Mouse (Mus musculus) heart, postnatal 0 days (tissue): Measurements from ENCODE around the gene Siae.

Source experiments
- CTCF ChIP-seq: IDR thresholded peaks from 2 replicates; pipeline ENCODE4 v1.5.1; 2016; ENCODE audit warnings: antibody characterized with exemption, control low read depth, low read depth
- EP300 ChIP-seq: IDR thresholded peaks from 2 replicates; pipeline ENCODE4 v1.6.1; 2016; ENCODE audit warnings: antibody characterized with exemption, low read depth

- TF ChIP-seq EP300: no peak
- TF ChIP-seq CTCF: no peak
Observed at GRCm38 (mm10) chr9:37540226-37540625, 15.3 kb upstream of the Siae start.
